ENCODE assay signal across 24 mouse cellular contexts in genomic region chr15:98075034-98075433, GRCm38 (mm10). TPM values are rescaled to one million over a fixed set of nuclear protein-coding genes. Genes with fewer than 3 reads are reported as not detected.
DNase-seq lines count a peak whose midpoint lies in the region; ATAC-seq lines count a peak whose summit lies in the region.
"Had no signal": no experiment of that assay in that cellular context is flagged by ENCODE, and none has a peak within 500 bp of the region (broad histone marks: within the 10 kb centered on the region; RNA-seq: fewer than 3 reads in every experiment).

No protein-coding gene starts in this region.

- ATAC-seq in heart, embryonic 16.5 days (replicated peaks; ENCODE audit: extremely low read depth, insufficient read depth, low FRiP score): no peak
- ATAC-seq: activated CD4-positive, CD25-positive, alpha-beta regulatory T cell, adult 4 months; CD4-positive, CD25-positive, alpha-beta regulatory T cell, adult 4 months; forebrain, postnatal 0 days; intestine, embryonic 16.5 days had no signal

- H3K27ac ChIP-seq in heart, embryonic 16.5 days (ENCODE audit: low read length): 0 out of 2 replicates have a peak overlapping the region, but pooled peaks have one; percentile 40
- H3K27ac ChIP-seq in heart, embryonic 10.5 days: no peak overlapping the region
- H3K27ac ChIP-seq: forebrain, embryonic 10.5 days; hindbrain, embryonic 15.5 days; midbrain, embryonic 12.5 days; neural tube, embryonic 12.5 days had no signal

- H3K9me3 ChIP-seq in heart, embryonic 16.5 days (replicated peaks; ENCODE audit: control insufficient read depth, low read length): no peaks in the 10 kb centered on the region
- no peaks in the 10 kb centered on the region for H3K9me3 ChIP-seq in heart, embryonic 10.5 days
- H3K9me3 ChIP-seq: forebrain, embryonic 10.5 days; G1E; hindbrain, embryonic 15.5 days; midbrain, embryonic 12.5 days; neural tube, embryonic 12.5 days had no signal

- peaks cover 3% of the 10 kb centered on the region for H3K4me1 ChIP-seq in heart, embryonic 16.5 days (ENCODE audit: control insufficient read depth, insufficient read depth, low read length)
- 0 out of 2 replicates have a peak, but pooled peaks cover 6% of the 10 kb centered on the region for H3K4me1 ChIP-seq in heart, embryonic 10.5 days
- H3K4me1 ChIP-seq: forebrain, embryonic 10.5 days; hindbrain, embryonic 15.5 days; midbrain, embryonic 12.5 days; neural tube, embryonic 12.5 days had no signal

- H3K36me3 ChIP-seq in heart, embryonic 16.5 days (ENCODE audit: control insufficient read depth, insufficient read depth): peaks cover 39% of the 10 kb centered on the region
- H3K36me3 ChIP-seq in heart, embryonic 10.5 days: peaks cover 84% of the 10 kb centered on the region

- no peak overlapping the region for H3K4me2 ChIP-seq in heart, embryonic 16.5 days (ENCODE audit: low read depth, low read length)
- H3K4me2 ChIP-seq: hindbrain, embryonic 15.5 days; liver, embryonic 11.5 days; lung, embryonic 14.5 days; midbrain, embryonic 12.5 days; neural tube, embryonic 12.5 days had no signal

- 85% methylated on average over 16 of the region's 16 CpGs for WGBS in heart, embryonic 16.5 days
- WGBS in heart, embryonic 10.5 days: 91% methylated on average over 16 of the region's 16 CpGs

- no peaks in the 10 kb centered on the region for H3K27me3 ChIP-seq in heart, embryonic 16.5 days (ENCODE audit: control insufficient read depth, insufficient read depth, low read length)
- H3K27me3 ChIP-seq in heart, embryonic 10.5 days (ENCODE audit: insufficient read depth, poor library complexity, severe bottlenecking): no peaks in the 10 kb centered on the region
- H3K27me3 ChIP-seq: hindbrain, embryonic 15.5 days; midbrain, embryonic 12.5 days; neural tube, embryonic 12.5 days had no signal

- DNase-seq in heart, embryonic 10.5 days (ENCODE audit: low spot score): no peak
- peak; percentile 97 for DNase-seq in A20 (ENCODE audit: low read depth, low spot score)
- peak; percentile 83 to 85 for DNase-seq in B cell, adult 2 months
- peak; percentile 34 to 50 for DNase-seq in spleen, postnatal 14 days (ENCODE audit: low spot score in 2 of 2)
- no peak for DNase-seq in layer of hippocampus, adult 11-12 months (ENCODE audit: low spot score)
- DNase-seq in adrenal gland, adult 8-10 months: no peak
- DNase-seq: adrenal gland, postnatal 14 days; cerebellum, adult 11-12 months; forebrain, postnatal 0 days; heart, postnatal 4 days; kidney, postnatal 36 days; layer of hippocampus, adult 9-11 months; lung, embryonic 14.5 days; thymus, postnatal 36 days had no signal

- no peak overlapping the region for H3K9ac ChIP-seq in heart, embryonic 16.5 days (ENCODE audit: low read length)
- H3K9ac ChIP-seq: forebrain, postnatal 0 days; hindbrain, embryonic 15.5 days; lung, embryonic 14.5 days; midbrain, embryonic 12.5 days; neural tube, embryonic 12.5 days had no signal

- no peak overlapping the region for H3K4me3 ChIP-seq in heart, embryonic 16.5 days (ENCODE audit: low read length)
- H3K4me3 ChIP-seq in heart, embryonic 10.5 days: no peak overlapping the region
- H3K4me3 ChIP-seq: forebrain, embryonic 10.5 days; hindbrain, embryonic 15.5 days; midbrain, embryonic 12.5 days; neural tube, embryonic 12.5 days had no signal

RNA-seq across cellular contexts. Expression of gene Pfkm, which starts 17.4 kb away (rescaled TPM):
- polyA plus RNA-seq in heart, embryonic 16.5 days (2015; fragmentation: Nextera tagmentation; extraction: Ambion mirVana): 145 and 157 TPM in 2 replicates
- polyA plus RNA-seq in heart, embryonic 10.5 days (2016; fragmentation: Nextera tagmentation; extraction: Ambion mirVana): 47.1 and 67.5 TPM in 2 replicates
- total RNA-seq in adrenal gland, adult 8-10 months (2022): 100 to 1,000 TPM in 2 of 4 experiments, 10 to 100 TPM in 2; 73.8 to 119 (median 95.8) TPM

RNA-seq across cellular contexts. Expression of gene Senp1, which starts 18.5 kb away (rescaled TPM):
- 17.8 and 17.9 TPM in 2 replicates for polyA plus RNA-seq in heart, embryonic 16.5 days (2015; fragmentation: Nextera tagmentation; extraction: Ambion mirVana)
- 26.8 and 30.5 TPM in 2 replicates for polyA plus RNA-seq in heart, embryonic 10.5 days (2016; fragmentation: Nextera tagmentation; extraction: Ambion mirVana)
- 10 to 100 TPM; 17.8 to 24.9 (median 20.1) TPM for total RNA-seq in adrenal gland, adult 8-10 months (2022)

Comparison
In these comparisons a context has a peak if more than half of its experiments do, and no peak if none do; other contexts are left out.
1. DNase-seq: peak in A20 (single experiment), B cell, adult 2 months (2 of 2) and spleen, postnatal 14 days (2 of 2); none in heart, embryonic 10.5 days (single experiment), layer of hippocampus, adult 11-12 months (single experiment) and adrenal gland, adult 8-10 months (single experiment).